Mouse (Mus musculus): ENCODE data around the gene Inpp4b.

The Inpp4b gene

GRCm38 (mm10) chr8:81703571-81704365 lies 361.4 kb downstream of the Inpp4b start:
- no peak for DNase-seq (ENCODE audit: low read depth, low spot score)

- DNase-seq (ENCODE audit: low read depth, low spot score) = no peak
Measured at GRCm38 (mm10) chr8:81707436-81707835, 365.1 kb downstream of the Inpp4b start.

- no peak for DNase-seq (ENCODE audit: low read depth, low spot score)
Measured at GRCm38 (mm10) chr8:81731332-81731731, 389.0 kb downstream of the Inpp4b start.

- no peak for DNase-seq (ENCODE audit: low read depth, low spot score)
Measured at GRCm38 (mm10) chr8:81735655-81736054, 393.3 kb downstream of the Inpp4b start.

GRCm38 (mm10) chr8:81736103-81736502 lies 393.7 kb downstream of the Inpp4b start:
- DNase-seq (ENCODE audit: low read depth, low spot score) = no peak

- DNase-seq (ENCODE audit: low read depth, low spot score) = no peak
Measured at GRCm38 (mm10) chr8:81742588-81742987, 400.2 kb downstream of the Inpp4b start.

- DNase-seq (ENCODE audit: low read depth, low spot score) = no peak
Measured at GRCm38 (mm10) chr8:81743040-81743439, 400.7 kb downstream of the Inpp4b start.

GRCm38 (mm10) chr8:81745439-81745838 lies 403.1 kb downstream of the Inpp4b start:
- no peak for DNase-seq (ENCODE audit: low read depth, low spot score)

GRCm38 (mm10) chr8:81751159-81751558 lies 408.8 kb downstream of the Inpp4b start:
- DNase-seq (ENCODE audit: low read depth, low spot score) = no peak

- DNase-seq (ENCODE audit: low read depth, low spot score) = no peak
Measured at GRCm38 (mm10) chr8:81756663-81757062, 414.3 kb downstream of the Inpp4b start.

GRCm38 (mm10) chr8:81757580-81758144 lies 415.3 kb downstream of the Inpp4b start:
- DNase-seq (ENCODE audit: low read depth, low spot score) = no peak

- DNase-seq (ENCODE audit: low read depth, low spot score) = no peak
Measured at GRCm38 (mm10) chr8:81761466-81761865, 419.1 kb downstream of the Inpp4b start.

- no peak for DNase-seq (ENCODE audit: low read depth, low spot score)
Measured at GRCm38 (mm10) chr8:81766033-81766432, 423.7 kb downstream of the Inpp4b start.

GRCm38 (mm10) chr8:81767411-81768312 lies 425.3 kb downstream of the Inpp4b start:
- DNase-seq (ENCODE audit: low read depth, low spot score) = peak; percentile 5

GRCm38 (mm10) chr8:81768313-81768675 lies 425.9 kb downstream of the Inpp4b start:
- no peak for DNase-seq (ENCODE audit: low read depth, low spot score)

GRCm38 (mm10) chr8:81768731-81769445 lies 426.5 kb downstream of the Inpp4b start:
- no peak for DNase-seq (ENCODE audit: low read depth, low spot score)

- DNase-seq (ENCODE audit: low read depth, low spot score) = no peak
Measured at GRCm38 (mm10) chr8:81770603-81771276, 428.4 kb downstream of the Inpp4b start.

- no peak for DNase-seq (ENCODE audit: low read depth, low spot score)
Measured at GRCm38 (mm10) chr8:81772855-81773254, 430.5 kb downstream of the Inpp4b start.

GRCm38 (mm10) chr8:81773305-81773965 lies 431.1 kb downstream of the Inpp4b start:
- no peak for DNase-seq (ENCODE audit: low read depth, low spot score)

GRCm38 (mm10) chr8:81774010-81774409 lies 431.7 kb downstream of the Inpp4b start:
- DNase-seq (ENCODE audit: low read depth, low spot score) = no peak

GRCm38 (mm10) chr8:81774454-81774853 lies 432.1 kb downstream of the Inpp4b start:
- DNase-seq (ENCODE audit: low read depth, low spot score) = no peak
